Mouse (Mus musculus) cerebellum, postnatal 4 days (tissue): Measurements from ENCODE around the gene Sept9.

Experiments used
- DNase-seq, 2 experiments: peaks; one replicate each; pipeline ENCODE4 v3.0.0; 2022; ENCODE audit warnings: low spot score in 2 of 2, mixed read lengths in 1 of 2

The Sept9 gene

GRCm38 (mm10) chr11:117287792-117288191, 88.3 kb downstream of the Sept9 start:
- DNase-seq, result no peak

GRCm38 (mm10) chr11:117288765-117289164, 89.3 kb downstream of the Sept9 start:
- no peak for DNase-seq

GRCm38 (mm10) chr11:117291271-117292059, 92.0 kb downstream of the Sept9 start:
- no peak for DNase-seq

GRCm38 (mm10) chr11:117292446-117292845, 93.0 kb downstream of the Sept9 start:
- DNase-seq, result no peak

- DNase-seq, result no peak
Measured at GRCm38 (mm10) chr11:117295266-117295665, 95.8 kb downstream of the Sept9 start.

GRCm38 (mm10) chr11:117296116-117296499, 96.6 kb downstream of the Sept9 start:
- DNase-seq, result no peak

- no peak for DNase-seq
Measured at GRCm38 (mm10) chr11:117296500-117297189, 97.2 kb downstream of the Sept9 start.

GRCm38 (mm10) chr11:117297190-117297829, 97.8 kb downstream of the Sept9 start:
- no peak for DNase-seq

- no peak for DNase-seq
Measured at GRCm38 (mm10) chr11:117299741-117300140, 100.3 kb downstream of the Sept9 start.

GRCm38 (mm10) chr11:117300809-117301208, 101.3 kb downstream of the Sept9 start:
- DNase-seq, result no peak

- DNase-seq, result no peak
Measured at GRCm38 (mm10) chr11:117301716-117302115, 102.3 kb downstream of the Sept9 start.

- DNase-seq, result no peak
Measured at GRCm38 (mm10) chr11:117302371-117302770, 102.9 kb downstream of the Sept9 start.

- DNase-seq, result no peak
Measured at GRCm38 (mm10) chr11:117305509-117306188, 106.2 kb downstream of the Sept9 start.

GRCm38 (mm10) chr11:117306311-117307088, 107.0 kb downstream of the Sept9 start:
- DNase-seq, result no peak

- DNase-seq, result no peak
Measured at GRCm38 (mm10) chr11:117307895-117308786, 108.7 kb downstream of the Sept9 start.

- no peak for DNase-seq
Measured at GRCm38 (mm10) chr11:117309108-117309917, 109.9 kb downstream of the Sept9 start.

GRCm38 (mm10) chr11:117309918-117310287, 110.4 kb downstream of the Sept9 start:
- DNase-seq, result no peak

GRCm38 (mm10) chr11:117310341-117311107, 111.1 kb downstream of the Sept9 start:
- DNase-seq, result no peak
